Mouse (Mus musculus): ENCODE results near the gene Cgrrf1.

Cgrrf1 gene

GRCm38 (mm10) chr14:46821873-46822716 lies 9.8 kb upstream of the Cgrrf1 start, which contains the start of gene Gmfb:
TSS of gene Gmfb (minus strand) at chr14:46822242.
- in situ Hi-C loops (cut with MboI, MseI) = no loop called here

GRCm38 (mm10) chr14:46823996-46824395 lies 7.9 kb upstream of the Cgrrf1 start:
- in situ Hi-C loops (cut with MboI, MseI) = no loop called here

DNA sequence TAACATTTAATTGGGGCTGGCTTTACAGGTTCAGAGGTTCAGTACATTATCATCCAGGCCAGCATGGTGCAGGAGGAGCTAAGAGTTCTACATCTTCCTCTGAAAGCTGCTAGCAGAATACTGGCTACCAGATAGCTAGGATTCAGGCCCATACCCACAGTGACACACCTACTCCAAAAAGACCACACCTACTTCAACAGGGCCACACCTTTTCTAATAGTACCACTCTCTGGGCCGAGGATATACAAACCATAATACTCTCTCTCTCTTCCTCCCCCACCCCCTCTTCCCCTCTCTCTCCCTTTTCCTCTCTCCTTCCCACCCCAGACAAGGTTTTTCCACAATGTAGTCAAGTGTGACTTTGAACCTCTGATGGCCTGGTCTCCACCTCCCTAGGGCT lies 4.5 kb upstream of the Cgrrf1 start:
- in situ Hi-C loops (cut with MboI, MseI) = no loop called here

GRCm38 (mm10) chr14:46831295-46831694 lies 630 bp upstream of the Cgrrf1 start:
- in situ Hi-C loops (cut with MboI, MseI) = no loop called here

DNA sequence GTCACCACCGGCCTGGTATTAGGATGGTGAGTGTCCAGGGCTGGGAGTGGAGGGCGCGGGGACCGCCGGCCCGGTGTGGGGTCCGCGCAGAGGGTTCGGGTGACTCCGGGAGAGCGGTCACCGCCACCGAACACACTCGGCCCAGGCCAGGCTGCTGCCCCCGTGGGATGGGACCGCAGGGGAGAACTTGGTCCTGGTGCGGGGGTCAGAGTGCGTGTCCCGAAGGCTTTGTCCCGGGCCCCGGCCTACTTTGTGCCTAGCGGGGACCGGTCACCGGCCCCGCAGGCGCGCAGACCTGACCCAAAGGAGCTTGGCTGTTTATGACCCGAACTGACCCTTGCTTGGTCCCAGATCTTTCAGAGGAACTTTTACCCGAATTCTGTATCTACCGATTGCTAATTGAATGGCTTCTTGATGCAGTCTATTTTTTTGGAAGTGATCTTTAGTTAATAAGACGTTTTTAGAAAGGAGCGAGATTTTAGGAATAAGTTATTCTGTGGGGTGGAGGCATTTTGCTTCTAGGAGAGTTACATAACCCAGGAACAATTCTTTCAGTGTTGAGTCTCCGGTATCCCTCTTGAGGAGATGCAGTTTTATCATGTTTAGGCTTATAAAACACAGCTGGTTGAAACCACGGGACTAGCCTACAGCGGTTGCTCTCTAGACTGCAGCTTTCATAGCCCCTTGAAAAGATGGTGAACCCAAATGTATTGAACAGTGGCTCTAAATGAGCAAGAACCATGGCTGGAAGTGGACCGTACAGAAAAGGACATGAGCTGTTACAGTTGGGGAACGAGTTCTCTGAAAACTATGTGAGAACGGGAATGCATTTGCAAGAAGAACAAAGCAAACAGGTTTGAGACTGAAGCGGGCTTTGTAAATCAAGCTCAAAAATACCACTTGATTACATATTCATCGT lies 688 bp downstream of the Cgrrf1 start:
- in situ Hi-C loops (cut with MboI, MseI) = no loop called here

GRCm38 (mm10) chr14:46839326-46839725 lies 7.4 kb downstream of the Cgrrf1 start:
- in situ Hi-C loops (cut with MboI, MseI) = no loop called here

DNA sequence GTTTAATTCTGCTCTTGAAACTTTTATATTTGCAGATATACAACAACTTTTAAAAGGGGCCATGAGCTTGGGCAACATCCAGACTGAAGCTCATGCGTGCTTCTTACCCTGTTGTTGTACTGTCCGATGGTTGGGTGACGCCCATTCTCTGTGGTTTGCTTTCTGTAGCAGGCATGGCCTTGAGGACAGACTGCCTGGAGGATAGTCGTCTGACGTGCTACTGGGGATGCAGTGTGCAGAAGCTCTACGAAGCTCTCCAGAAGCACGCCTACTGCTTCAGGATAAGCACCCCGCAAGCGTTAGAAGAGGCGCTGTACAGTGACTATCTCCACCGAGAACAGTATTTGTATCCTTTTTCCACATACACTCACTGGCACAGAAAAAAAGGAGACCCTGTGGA lies 13.8 kb downstream of the Cgrrf1 start:
- in situ Hi-C loops (cut with MboI, MseI) = no loop called here

DNA sequence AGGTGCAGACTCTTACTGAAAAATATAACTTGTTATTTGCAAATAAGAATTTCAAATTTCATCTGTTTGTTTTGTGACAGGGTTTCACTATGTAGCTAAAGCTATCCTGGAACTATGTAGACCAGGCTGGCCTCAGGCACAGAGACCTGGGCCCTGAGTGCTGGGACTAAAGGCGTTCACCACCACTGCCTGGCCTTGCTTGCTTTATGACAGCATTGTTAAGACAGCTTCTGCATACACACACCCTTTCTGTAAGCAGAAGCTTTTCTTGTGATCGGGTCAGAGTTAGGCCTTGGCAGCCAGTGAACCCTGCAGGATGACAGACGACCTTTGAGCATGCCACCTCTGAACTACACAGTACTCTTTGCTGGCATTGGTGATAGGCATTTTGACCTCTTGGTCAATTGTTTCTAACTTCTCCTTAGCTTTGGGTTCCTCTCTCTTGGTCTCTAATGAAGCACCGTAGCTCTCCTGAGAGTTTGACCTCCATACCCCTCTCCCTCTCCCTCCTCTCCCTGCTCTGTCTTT lies 16.2 kb downstream of the Cgrrf1 start:
- in situ Hi-C loops (cut with MboI, MseI) = no loop called here

DNA sequence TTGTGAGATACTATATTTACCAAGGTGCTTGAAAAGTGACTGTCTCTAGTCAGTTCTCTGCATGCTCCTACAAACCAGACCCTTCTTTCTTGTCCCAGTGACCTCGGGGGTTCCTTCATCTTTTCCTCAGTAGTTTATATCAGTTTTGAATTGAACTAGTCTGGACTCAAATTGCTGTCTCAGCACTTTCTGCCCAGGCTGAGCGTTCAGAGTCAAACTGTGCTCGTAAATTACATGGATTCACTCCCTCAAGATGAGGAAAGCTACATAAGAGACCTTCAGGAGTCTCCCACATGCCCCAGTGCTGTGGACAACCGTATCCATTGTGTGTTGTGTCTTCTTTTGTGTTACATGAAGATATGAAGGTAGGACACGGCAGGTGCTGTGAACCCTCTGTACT lies 16.8 kb downstream of the Cgrrf1 start:
- in situ Hi-C loops (cut with MboI, MseI) = no loop called here

DNA sequence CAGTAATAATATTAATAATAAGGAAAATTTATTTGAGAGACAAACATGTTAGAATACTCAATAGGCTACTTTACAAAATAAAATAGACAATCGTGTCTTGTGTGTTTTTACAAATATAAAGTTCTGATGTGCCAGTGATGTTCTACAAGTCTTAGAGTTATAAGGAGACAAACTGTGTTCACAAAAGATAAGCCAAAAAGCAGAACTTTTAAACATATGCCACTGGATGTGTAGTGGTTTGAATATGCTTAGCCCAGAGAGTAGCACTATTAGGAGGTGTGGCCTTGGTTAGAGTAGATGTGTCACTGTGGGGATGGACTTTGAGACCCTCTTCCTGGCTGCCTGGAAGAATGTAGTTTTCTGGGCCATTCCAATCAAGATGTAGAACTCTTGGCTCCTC lies 17.8 kb downstream of the Cgrrf1 start:
- in situ Hi-C loops (cut with MboI, MseI) = no loop called here

- in situ Hi-C loops (cut with MboI, MseI) = no loop called here
Observed at GRCm38 (mm10) chr14:46853677-46854076, 21.8 kb downstream of the Cgrrf1 start.

DNA sequence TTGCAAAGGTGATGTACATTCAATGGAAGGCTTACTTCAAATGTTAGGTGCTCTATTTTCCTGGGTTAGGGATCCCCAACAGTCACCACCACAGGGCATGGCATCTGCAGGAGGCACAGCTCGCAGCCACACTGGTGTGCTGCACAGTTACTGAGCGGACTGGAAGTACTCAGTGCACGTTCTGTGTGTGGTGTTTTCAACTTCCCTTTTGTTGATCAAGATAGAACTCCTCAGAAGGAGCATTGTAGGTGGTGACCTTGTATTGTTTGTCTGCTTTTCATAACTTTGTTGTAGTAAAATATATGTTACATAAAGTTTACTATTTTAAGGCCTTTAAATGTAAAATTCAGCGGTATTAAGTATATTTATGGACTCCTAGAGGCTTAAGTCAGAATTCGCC lies 31.0 kb downstream of the Cgrrf1 start:
- in situ Hi-C loops (cut with MboI, MseI) = no loop called here

- in situ Hi-C loops (cut with MboI, MseI) = loop anchor here in 1 of 2 experiments (10.0 kb wide), 2 partner anchors 114 to 304 kb away; partner anchors contain the start of gene Gch1
Observed at GRCm38 (mm10) chr14:46880935-46881334, 49.0 kb downstream of the Cgrrf1 start.

GRCm38 (mm10) chr14:46881581-46882430 lies 49.9 kb downstream of the Cgrrf1 start:
- in situ Hi-C loops (cut with MboI, MseI) = loop anchor here in 1 of 2 experiments (10.0 kb wide), 2 partner anchors 113 to 303 kb away; partner anchors contain the start of gene Gch1

DNA sequence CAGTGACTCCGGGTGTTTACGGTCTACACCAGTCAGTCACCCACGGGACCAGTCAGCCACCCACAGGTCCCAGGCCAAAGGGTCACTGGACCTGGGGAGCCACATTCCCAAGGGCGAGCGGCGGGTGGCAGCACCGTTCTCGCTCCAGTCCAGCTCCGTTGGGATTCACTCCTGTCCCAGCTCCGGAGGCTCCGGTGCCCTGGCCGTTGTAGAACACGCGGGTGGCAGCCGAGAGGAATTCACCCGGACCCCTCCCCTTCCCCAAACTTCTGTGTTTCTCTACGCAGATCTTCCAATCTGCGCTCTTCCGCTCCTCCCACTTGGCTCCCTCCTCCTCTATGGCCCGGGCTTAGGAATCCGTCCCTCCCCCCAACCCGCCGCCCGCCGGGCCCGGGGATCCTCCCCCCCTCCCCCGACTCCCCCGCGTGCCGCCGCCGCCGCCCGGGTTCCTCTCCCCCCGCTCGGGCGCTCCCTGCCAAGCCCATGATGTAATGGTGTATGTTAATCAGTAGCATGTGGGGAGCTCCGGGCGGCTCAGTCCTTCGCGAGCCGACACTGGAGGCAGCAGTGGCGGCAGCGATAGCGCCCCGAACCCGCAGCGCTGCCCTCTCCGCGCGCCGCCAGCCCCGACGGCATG lies 50.6 kb downstream of the Cgrrf1 start, which contains the start of gene Samd4:
Gene Samd4 (plus strand): TSS at position 424 of the 637 bp plus-strand sequence.
- in situ Hi-C loops (cut with MboI, MseI) = loop anchor here in 1 of 2 experiments (10.0 kb wide), 2 partner anchors 112 to 302 kb away; partner anchors contain the start of gene Gch1

- in situ Hi-C loops (cut with MboI, MseI) = loop anchor here in 1 of 2 experiments (10.0 kb wide), 2 partner anchors 112 to 302 kb away; partner anchors contain the start of gene Gch1
Observed at GRCm38 (mm10) chr14:46883068-46883870, 51.3 kb downstream of the Cgrrf1 start.

DNA sequence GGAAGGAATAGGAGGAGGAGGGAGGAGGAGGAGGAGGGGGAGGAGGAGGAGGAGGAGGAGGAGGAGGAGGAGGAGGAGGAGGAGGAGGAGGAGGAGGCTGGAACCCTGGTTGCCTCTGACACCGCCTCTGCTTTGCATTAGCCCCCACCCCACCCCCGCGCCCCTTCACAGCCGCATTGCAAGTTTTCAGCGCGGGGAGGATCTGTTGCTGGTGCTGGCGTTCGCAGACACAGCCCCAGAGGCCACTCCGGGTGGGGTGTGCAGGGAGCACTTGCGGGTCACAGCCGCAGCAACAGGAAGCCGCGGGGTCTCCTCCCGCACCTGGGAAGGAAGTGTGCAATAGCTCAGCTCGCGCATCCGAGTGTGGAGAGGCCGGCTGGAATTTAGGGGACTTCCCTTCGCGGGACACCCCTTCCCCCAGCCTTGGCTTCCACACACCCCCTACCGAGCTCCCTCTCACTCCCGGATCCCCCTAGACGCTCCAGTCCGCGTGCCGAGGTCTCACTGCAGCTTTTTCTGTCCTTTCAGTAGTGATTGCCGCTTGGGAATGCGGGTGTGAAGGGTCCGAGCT lies 52.0 kb downstream of the Cgrrf1 start:
- in situ Hi-C loops (cut with MboI, MseI) = loop anchor here in 1 of 2 experiments (10.0 kb wide), 2 partner anchors 111 to 301 kb away; partner anchors contain the start of gene Gch1

DNA sequence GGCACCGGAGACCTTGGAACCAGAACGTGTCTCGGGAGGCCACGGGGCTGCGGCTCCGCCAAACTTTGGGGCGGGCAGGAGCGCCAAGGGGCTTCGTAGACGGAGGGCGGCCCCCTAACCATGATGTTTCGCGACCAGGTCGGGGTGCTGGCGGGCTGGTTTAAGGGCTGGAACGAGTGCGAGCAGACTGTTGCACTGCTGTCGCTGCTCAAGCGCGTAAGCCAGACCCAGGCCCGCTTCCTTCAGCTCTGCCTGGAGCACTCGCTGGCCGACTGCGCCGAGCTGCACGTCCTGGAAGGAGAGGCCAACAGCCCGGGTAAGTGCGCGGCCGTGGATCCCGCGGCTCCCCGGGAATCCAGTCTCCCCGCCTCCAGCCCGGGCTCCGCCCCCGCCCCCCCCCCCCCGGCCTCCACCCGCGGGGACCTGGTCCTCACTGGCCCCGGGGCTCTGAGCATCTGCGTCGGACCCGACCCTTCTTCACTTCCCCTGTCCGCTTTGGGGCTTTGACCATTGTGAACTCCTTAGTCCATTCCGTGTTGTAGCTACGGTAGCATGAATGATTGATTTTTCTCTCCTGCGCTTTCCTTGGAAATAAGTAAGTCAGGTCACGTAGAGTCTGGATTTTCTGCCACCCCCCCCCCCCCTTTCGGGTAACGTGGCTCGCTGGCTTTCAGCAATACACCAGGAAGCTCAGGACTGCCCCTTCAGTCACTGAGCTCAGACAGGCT lies 52.9 kb downstream of the Cgrrf1 start:
- in situ Hi-C loops (cut with MboI, MseI) = loop anchor here (5.0 to 10.0 kb wide), 3 partner anchors 98 to 300 kb away; partner anchors contain the start of genes Cnih1 (in 1 of the 2) and Gch1 (in 1 of the 2)

All from T-helper 17 cell (primary cell).